Mouse (Mus musculus) spleen, adult 2 months (tissue): ENCODE data around the gene Dlst.

ENCODE experiments used
- CTCF ChIP-seq: fragments of 200-500 bp; IDR thresholded peaks from 2 replicates; pipeline ENCODE4 v1.5.1; 2011; ENCODE audit warnings: mild to moderate bottlenecking, inconsistent platforms; ENCODE audit not compliant: insufficient read depth, insufficient read length, insufficient replicate concordance; ENCODE audit errors: extremely low read depth
- POLR2A ChIP-seq: fragments of 200-500 bp; IDR thresholded peaks from 2 replicates; pipeline ENCODE4 v1.6.1; 2011; ENCODE audit warnings: low read depth, low read length, inconsistent platforms

DNA sequence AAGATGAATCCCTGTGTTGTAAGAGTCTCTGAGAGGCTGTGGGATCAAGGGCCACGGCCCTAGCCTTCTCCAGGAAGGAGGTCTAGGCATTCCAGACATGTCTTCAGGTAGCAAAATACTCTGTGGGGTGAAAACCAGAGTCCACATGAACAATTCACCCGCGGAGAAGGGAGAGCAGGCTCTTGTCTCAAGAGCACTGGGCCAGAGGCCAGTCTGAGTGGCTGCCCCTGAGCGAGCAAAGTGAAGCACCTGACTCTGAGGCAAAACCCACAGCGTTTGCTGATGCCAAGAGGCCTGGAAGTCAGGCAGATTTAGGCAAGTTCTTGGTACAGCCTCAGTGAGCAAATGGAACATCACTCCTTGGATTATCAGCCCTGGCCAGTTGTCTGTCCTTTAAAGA is 73.5 kb downstream of the Dlst start:
- TF ChIP-seq CTCF (no peak), POLR2A (no peak)
